Mouse (Mus musculus): ENCODE measurements at regions not wholly inside any gene's neighbourhood (a gene's known extent, or its start where the extent isn't known, plus 50 kb on each side); places are given as distances from the start of the nearest gene placed in this dataset.

DNA sequence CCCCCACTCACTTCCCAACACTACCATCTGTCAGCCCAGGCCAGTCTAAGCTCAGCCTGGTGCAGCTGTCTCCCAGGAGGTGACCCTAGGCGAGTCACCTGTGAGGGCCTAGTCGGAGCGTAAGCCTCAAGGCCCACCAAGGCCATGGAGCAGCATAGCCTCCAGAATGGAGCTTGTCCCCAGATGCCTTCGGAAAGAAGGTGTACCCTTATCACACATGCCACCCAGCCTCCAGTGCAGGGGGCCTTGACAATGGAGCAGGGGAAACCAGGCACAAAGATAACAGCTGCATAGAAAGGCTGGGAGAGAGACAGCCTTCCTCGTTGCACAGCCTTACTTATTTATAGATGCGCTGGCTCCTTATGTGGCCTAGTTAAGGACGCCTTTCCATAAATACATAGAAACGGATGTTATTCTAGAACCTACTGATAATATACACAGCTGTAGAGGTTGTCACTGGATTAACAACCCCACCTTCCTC is 145.0 kb upstream of the Cpeb2 start:
- DNase-seq (ENCODE audit: extremely low spot score in 1 of 2, low spot score in 1 of 2), result peak; percentile 4 to 29

- no peak for DNase-seq (ENCODE audit: extremely low spot score in 1 of 2, low spot score in 1 of 2)
These were observed 144.1 kb upstream of the Cpeb2 start for GRCm38 (mm10) chr5:43088650-43089397.

- DNase-seq (ENCODE audit: extremely low spot score in 1 of 2, low spot score in 1 of 2), result no peak
These were observed 143.5 kb upstream of the Cpeb2 start for GRCm38 (mm10) chr5:43089475-43089874.

GRCm38 (mm10) chr5:43089941-43090340 is 143.0 kb upstream of the Cpeb2 start:
- no peak for DNase-seq (ENCODE audit: extremely low spot score in 1 of 2, low spot score in 1 of 2)

DNA sequence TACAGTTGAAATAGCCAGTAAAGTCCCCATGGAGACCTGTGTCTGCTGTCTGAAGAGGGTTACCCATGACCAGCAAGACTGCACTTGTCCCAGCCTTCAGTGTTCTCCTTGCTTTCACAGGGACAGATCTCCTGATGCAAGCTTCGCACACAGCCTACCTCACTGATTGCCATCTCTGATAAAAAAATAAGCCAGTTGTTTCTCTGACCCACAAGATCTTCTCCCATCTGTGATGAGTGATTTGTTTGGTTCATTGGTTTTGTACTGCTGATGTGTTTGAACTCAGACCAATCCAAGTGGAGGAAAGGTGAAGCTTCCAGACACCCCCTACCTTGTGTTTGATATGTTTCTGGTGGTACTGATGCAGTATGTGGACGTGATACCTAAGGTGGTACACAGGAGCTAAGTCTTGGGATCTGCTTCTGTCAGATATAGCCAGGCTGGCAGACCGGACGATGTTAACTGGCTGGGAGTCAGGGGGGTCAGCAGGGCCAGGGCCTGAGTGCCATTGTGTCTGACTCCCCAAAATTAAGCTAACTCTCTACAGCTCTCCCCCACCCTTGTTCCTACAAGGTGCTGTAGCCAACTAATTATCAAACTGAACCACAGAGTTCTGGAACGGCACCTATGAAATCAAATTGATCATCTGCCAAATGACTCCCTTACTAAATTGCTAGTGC is 139.2 kb upstream of the Cpeb2 start:
- DNase-seq (ENCODE audit: extremely low spot score in 1 of 2, low spot score in 1 of 2), result no peak

- DNase-seq (ENCODE audit: extremely low spot score in 1 of 2, low spot score in 1 of 2), result no peak
These were observed 138.6 kb upstream of the Cpeb2 start for GRCm38 (mm10) chr5:43094329-43094898.

GRCm38 (mm10) chr5:43102000-43102459 is 130.9 kb upstream of the Cpeb2 start:
- no peak for DNase-seq (ENCODE audit: extremely low spot score in 1 of 2, low spot score in 1 of 2)

- DNase-seq (ENCODE audit: extremely low spot score in 1 of 2, low spot score in 1 of 2), result no peak
These were observed 130.4 kb upstream of the Cpeb2 start for GRCm38 (mm10) chr5:43102590-43102989.

DNA sequence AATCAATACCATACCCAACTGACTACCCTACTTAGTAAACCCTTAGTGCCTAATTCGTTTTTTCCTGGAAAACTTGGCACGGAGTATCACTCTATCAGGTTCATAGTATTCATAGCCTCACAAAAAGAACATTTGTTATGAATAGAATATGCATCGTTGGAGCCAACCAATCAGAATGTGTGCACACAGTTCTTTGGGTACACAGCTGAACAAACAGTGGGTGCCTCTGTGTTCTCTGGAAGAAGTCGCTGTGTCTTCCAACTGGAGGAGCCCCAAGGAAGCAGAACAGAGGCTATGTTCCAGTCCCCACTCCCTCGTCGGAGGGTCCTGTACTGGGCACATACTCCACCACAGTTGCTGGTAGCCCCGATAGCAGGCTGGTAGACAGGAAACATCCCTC is 129.2 kb upstream of the Cpeb2 start:
- DNase-seq (ENCODE audit: extremely low spot score in 1 of 2, low spot score in 1 of 2), result peak; percentile 22 to 31

DNA sequence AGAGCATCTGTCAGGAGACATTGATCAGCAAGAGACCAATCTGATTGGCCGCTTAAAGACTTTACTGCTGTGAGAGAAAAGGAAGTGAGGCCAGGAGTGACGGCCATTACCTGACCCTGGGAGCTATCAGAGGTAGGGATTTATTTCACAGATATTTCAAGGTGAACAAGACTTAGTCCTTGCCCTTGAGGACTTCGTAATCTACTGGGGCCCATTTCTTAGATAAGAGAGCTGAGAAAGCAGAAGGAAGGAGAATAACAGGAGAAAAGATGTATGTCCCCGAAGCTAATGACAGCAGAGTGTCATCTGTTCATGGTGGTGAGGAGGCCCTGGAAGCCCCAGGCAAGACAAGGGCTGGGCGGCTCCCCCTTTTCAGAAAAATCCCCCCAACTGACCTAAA is 127.4 kb upstream of the Cpeb2 start:
- DNase-seq (ENCODE audit: extremely low spot score in 1 of 2, low spot score in 1 of 2), result no peak

DNA sequence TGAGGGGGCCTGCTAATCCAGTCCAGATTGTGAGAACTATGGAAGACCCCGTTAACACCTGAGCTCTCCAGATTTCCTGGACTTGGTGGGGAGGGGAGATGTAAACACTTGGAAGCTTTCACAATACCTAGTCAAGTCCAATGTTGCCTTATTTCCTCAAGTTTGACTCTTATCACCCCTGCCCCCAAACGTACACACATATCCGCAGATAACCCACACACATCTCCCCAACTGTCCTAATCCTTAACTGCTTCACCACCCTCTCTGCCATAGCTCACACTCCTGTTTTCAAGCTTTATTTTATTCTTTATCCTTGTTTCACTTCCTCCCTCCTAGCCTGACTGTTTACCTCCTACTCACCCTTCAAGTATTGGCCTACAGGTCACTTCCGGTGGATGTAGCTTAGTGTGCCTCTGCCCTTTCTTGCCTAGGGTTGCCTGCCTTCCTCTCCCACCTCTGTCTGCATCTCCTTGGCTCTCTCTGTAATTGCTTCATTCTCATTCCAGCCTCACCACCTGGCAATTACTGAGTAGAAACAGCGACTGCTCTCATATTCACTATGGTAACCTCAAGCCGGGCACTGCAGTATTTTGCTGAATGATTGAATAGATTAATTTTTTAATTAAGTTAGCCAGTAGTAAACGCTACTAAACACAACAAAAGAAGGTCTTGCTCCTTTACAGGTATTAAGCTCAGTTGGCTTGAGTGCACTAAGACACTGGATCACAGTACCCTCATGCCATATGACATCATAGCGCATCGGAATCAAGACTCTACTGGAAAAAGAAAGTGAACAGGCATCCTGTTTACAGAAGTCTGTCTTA is 125.3 kb upstream of the Cpeb2 start:
- no peak for DNase-seq (ENCODE audit: extremely low spot score in 1 of 2, low spot score in 1 of 2)

- DNase-seq (ENCODE audit: extremely low spot score in 1 of 2, low spot score in 1 of 2), result no peak
These were observed 124.7 kb upstream of the Cpeb2 start for GRCm38 (mm10) chr5:43108260-43108589.

GRCm38 (mm10) chr5:43110122-43110521 is 122.8 kb upstream of the Cpeb2 start:
- no peak for DNase-seq (ENCODE audit: extremely low spot score in 1 of 2, low spot score in 1 of 2)

- DNase-seq (ENCODE audit: extremely low spot score in 1 of 2, low spot score in 1 of 2), result no peak
These were observed 121.2 kb upstream of the Cpeb2 start for GRCm38 (mm10) chr5:43111740-43112139.

GRCm38 (mm10) chr5:43113405-43114119 is 119.4 kb upstream of the Cpeb2 start:
- no peak for DNase-seq (ENCODE audit: extremely low spot score in 1 of 2, low spot score in 1 of 2)

DNA sequence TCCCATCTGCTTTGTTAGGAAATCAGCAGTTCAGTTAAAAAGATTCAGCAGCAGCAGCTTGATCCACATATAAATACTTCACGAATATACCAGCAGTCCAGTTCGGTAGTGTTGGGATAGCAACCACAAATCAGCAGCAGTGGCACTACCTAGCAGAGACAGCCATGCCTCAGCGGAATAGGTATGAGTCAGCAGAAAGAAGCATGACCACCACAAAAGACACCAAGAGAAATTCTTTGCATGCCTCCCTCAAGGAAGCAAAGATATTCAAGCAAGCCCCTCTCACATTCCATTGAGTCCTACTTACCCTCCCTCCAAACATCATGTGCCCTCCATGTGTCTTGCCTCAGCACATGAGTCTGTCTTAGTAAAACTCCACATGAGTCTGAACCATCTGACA is 117.5 kb upstream of the Cpeb2 start:
- no peak for DNase-seq (ENCODE audit: extremely low spot score in 1 of 2, low spot score in 1 of 2)

DNA sequence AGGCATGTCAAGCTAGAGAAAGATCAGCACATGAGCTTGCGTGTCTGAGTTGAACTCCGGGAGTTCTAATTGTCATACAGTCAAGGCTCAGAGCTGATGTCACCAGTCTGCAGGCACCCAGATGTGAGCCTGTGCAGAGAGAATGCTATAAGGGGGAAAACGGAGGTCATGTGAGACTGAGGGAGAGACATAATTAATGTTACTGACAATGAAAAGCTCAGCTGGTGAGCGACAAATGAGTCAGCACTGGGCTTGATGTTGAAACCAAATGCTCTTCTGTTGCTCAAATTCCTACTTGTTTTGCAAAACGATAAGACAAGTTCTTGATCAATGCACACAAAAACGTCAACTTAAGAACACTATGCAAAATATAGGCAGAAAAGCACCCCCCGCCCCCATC is 116.1 kb upstream of the Cpeb2 start:
- peak in 1 of 2 experiments; percentile 9 for DNase-seq (ENCODE audit: extremely low spot score in 1 of 2, low spot score in 1 of 2)

DNA sequence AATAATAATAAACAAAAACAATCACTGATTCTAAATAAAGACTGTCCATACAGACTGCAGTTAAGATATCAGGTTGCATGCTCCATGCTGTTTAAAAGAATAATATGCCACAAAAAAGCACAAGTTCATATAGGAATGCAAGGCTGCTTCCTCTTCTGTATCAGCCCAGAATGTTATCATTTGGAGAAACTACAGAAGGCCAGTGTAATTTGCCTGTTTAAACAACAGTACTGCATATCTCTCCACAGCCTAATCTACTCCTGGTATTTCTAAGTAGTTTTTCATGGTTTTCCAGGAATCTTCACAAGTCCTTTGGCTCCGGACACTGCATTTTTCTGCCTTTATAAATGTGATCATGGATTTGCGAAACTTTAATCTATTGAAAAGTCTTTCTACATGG is 111.9 kb upstream of the Cpeb2 start:
- DNase-seq (ENCODE audit: extremely low spot score in 1 of 2, low spot score in 1 of 2), result no peak

DNA sequence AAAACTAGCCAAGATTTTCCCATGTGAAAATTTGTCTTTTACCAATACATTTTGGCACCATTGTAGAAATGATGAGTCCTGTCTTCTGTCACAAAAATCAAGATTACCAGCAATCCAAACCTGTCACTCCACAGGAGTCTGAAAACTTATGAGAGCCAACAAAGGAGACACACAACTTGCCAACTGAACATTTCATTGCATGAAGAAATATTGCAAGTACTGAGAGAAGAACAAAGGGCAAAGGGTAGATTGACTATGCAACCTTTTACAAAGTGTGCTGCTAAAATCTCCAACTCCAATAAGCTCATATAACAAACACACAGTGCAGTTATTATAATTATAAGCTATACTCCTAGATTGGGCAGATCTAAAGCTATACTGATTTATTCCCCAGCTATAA is 108.7 kb upstream of the Cpeb2 start:
- DNase-seq (ENCODE audit: extremely low spot score in 1 of 2, low spot score in 1 of 2), result no peak

- DNase-seq (ENCODE audit: extremely low spot score in 1 of 2, low spot score in 1 of 2), result no peak
These were observed 107.0 kb upstream of the Cpeb2 start for GRCm38 (mm10) chr5:43125774-43126536.
